ENCODE assay signal across 18 mouse cellular contexts in the genomic region with DNA sequence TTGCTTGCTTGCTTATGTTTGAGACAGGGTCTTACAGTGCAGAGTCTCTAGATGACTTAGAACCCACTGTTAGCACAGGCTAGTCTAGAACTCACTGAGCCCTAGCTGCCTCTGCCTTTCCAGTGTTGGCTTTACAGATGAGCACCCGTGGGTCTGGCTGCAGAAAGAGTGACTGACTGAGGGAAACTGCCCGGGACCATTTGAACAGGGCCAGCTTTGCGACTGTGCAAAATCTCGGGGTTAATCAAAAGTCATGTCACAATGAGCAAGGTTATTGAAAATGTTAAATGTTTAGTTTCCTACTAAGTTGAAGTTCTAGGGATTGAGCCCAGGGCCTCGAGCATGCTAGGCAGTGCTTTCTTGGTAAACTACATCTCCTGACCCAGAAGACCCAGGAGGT. TPM values are rescaled to one million over a fixed set of nuclear protein-coding genes. Genes with fewer than 3 reads are reported as not detected.
DNase-seq lines count a peak whose midpoint lies in the region; ATAC-seq and TF ChIP-seq lines count a peak whose summit lies in the region.
"Had no signal": no experiment of that assay in that cellular context is flagged by ENCODE, and none has a peak within 500 bp of the region (broad histone marks: within the 10 kb centered on the region; RNA-seq: fewer than 3 reads in every experiment).

No protein-coding gene starts in this region.

- TF ChIP-seq POLR2A in heart, adult 2 months (IDR thresholded peaks at IDR 0.05; ENCODE audit: insufficient read depth, low read depth, low read length) = no peak
- no peak for TF ChIP-seq POLR2A in bone marrow, adult 2 months (IDR thresholded peaks at IDR 0.05; ENCODE audit: borderline replicate concordance, control insufficient read depth, low read depth, low read length)

- 82% methylated on average over 5 of the region's 5 CpGs for WGBS in heart, embryonic 15.5 days
- 84% methylated on average over 5 of the region's 5 CpGs for WGBS in heart, adult 2 months
- WGBS in kidney, embryonic 15.5 days = 81% methylated on average over 5 of the region's 5 CpGs
- 78% methylated on average over 5 of the region's 5 CpGs for WGBS in bone marrow, adult 2 months
- 78% methylated on average over 5 of the region's 5 CpGs for WGBS in liver, embryonic 13.5 days (ENCODE audit: insufficient replicate concordance)
- WGBS in midbrain, embryonic 10.5 days = 89% methylated on average over 5 of the region's 5 CpGs

- no peak overlapping the region for H3K4me3 ChIP-seq in heart, embryonic 15.5 days
- H3K4me3 ChIP-seq in heart, adult 2 months = no peak overlapping the region
- no peak overlapping the region for H3K4me3 ChIP-seq in kidney, embryonic 15.5 days (replicated peaks)
- no peak overlapping the region for H3K4me3 ChIP-seq in bone marrow, adult 2 months (replicated peaks; ENCODE audit: control insufficient read depth, low read depth, low read length)
- H3K4me3 ChIP-seq in liver, embryonic 13.5 days (replicated peaks) = no peak overlapping the region
- H3K4me3 ChIP-seq in midbrain, embryonic 10.5 days = no peak overlapping the region
- H3K4me3 ChIP-seq: embryonic facial prominence, embryonic 15.5 days; hindbrain, embryonic 13.5 days; limb, embryonic 15.5 days; stomach, embryonic 15.5 days had no signal

- no peak for TF ChIP-seq EP300 in heart, adult 2 months (IDR thresholded peaks at IDR 0.05; ENCODE audit: insufficient read depth, low read depth, low read length)

- H3K27ac ChIP-seq in heart, embryonic 15.5 days = peak overlapping the region; percentile 67; the same call in 1 of the 2 replicates
- H3K27ac ChIP-seq in heart, adult 2 months = no peak overlapping the region; the same call in 1 of the 2 replicates
- peak overlapping the region; percentile 59 for H3K27ac ChIP-seq in kidney, embryonic 15.5 days
- H3K27ac ChIP-seq in bone marrow, adult 2 months (ENCODE audit: control insufficient read depth, insufficient read depth, low read depth, low read length, poor library complexity) = peak overlapping the region; percentile 91
- peak overlapping the region; percentile 98 for H3K27ac ChIP-seq in liver, embryonic 13.5 days
- no peak overlapping the region for H3K27ac ChIP-seq in midbrain, embryonic 10.5 days (replicated peaks)
- H3K27ac ChIP-seq: embryonic facial prominence, embryonic 15.5 days; hindbrain, embryonic 13.5 days; limb, embryonic 15.5 days; stomach, embryonic 15.5 days had no signal

- DNase-seq in heart, adult 2 months = no peak
- no peak for DNase-seq in kidney, adult 18-20 months
- DNase-seq in liver, embryonic 13.5 days = no peak
- no peak for DNase-seq in midbrain, embryonic 10.5 days (ENCODE audit: low spot score)
- DNase-seq in gastrocnemius, postnatal 10 days = no peak
- DNase-seq: cerebellum, adult 9-11 months; heart, postnatal 36 days; thymus, postnatal 4 days had no signal

- intact Hi-C loops in heart, adult 2 months (cut with DNase I) = loop anchor here (2.0 to 10.0 kb wide), 4 partner anchors 75 to 361 kb away; partner anchors contain the start of gene Acsl1

- no peaks in the 10 kb centered on the region for H3K9me3 ChIP-seq in heart, embryonic 15.5 days (replicated peaks)
- no peaks in the 10 kb centered on the region for H3K9me3 ChIP-seq in kidney, embryonic 15.5 days (replicated peaks)
- H3K9me3 ChIP-seq in liver, embryonic 13.5 days (replicated peaks) = no peaks in the 10 kb centered on the region
- no peaks in the 10 kb centered on the region for H3K9me3 ChIP-seq in midbrain, embryonic 10.5 days (replicated peaks)
- H3K9me3 ChIP-seq: embryonic facial prominence, embryonic 15.5 days; hindbrain, embryonic 13.5 days; limb, embryonic 15.5 days; stomach, embryonic 15.5 days had no signal

- no peaks in the 10 kb centered on the region for H3K36me3 ChIP-seq in heart, embryonic 15.5 days
- H3K36me3 ChIP-seq in heart, adult 2 months (ENCODE audit: control insufficient read depth, insufficient read depth, low read length) = no peaks in the 10 kb centered on the region
- no peaks in the 10 kb centered on the region for H3K36me3 ChIP-seq in kidney, embryonic 15.5 days
- no peaks in the 10 kb centered on the region for H3K36me3 ChIP-seq in liver, embryonic 13.5 days
- no peaks in the 10 kb centered on the region for H3K36me3 ChIP-seq in midbrain, embryonic 10.5 days
- H3K36me3 ChIP-seq: embryonic facial prominence, embryonic 15.5 days; hindbrain, embryonic 13.5 days; limb, embryonic 15.5 days; stomach, embryonic 15.5 days had no signal

- no peaks in the 10 kb centered on the region for H3K27me3 ChIP-seq in heart, embryonic 15.5 days
- no peaks in the 10 kb centered on the region for H3K27me3 ChIP-seq in heart, adult 2 months (ENCODE audit: control insufficient read depth, insufficient read depth, low read length)
- H3K27me3 ChIP-seq in kidney, embryonic 15.5 days = no peaks in the 10 kb centered on the region
- no peaks in the 10 kb centered on the region for H3K27me3 ChIP-seq in liver, embryonic 13.5 days
- H3K27me3 ChIP-seq in midbrain, embryonic 10.5 days (ENCODE audit: low read depth, poor library complexity, severe bottlenecking) = no peaks in the 10 kb centered on the region
- H3K27me3 ChIP-seq: embryonic facial prominence, embryonic 15.5 days; hindbrain, embryonic 13.5 days; limb, embryonic 15.5 days; stomach, embryonic 15.5 days had no signal

- H3K9ac ChIP-seq in heart, embryonic 15.5 days = no peak overlapping the region
- no peak overlapping the region for H3K9ac ChIP-seq in heart, adult 2 months (ENCODE audit: low read depth, low read length)
- no peak overlapping the region for H3K9ac ChIP-seq in kidney, embryonic 15.5 days
- H3K9ac ChIP-seq in liver, embryonic 13.5 days = peak overlapping the region; percentile 64
- H3K9ac ChIP-seq: embryonic facial prominence, embryonic 15.5 days; hindbrain, embryonic 13.5 days; limb, embryonic 15.5 days; stomach, embryonic 15.5 days had no signal

- TF ChIP-seq CTCF in heart, adult 2 months (IDR thresholded peaks at IDR 0.05) = no peak
- no peak for TF ChIP-seq CTCF in bone marrow, adult 2 months (IDR thresholded peaks at IDR 0.05; ENCODE audit: control insufficient read depth, insufficient read depth, low read length)

- no peak for ATAC-seq in heart, embryonic 15.5 days (replicated peaks; ENCODE audit: insufficient number of reproducible peaks, insufficient read depth, low FRiP score, low read depth)
- ATAC-seq in kidney, embryonic 15.5 days (replicated peaks; ENCODE audit: low FRiP score) = no peak
- ATAC-seq in liver, embryonic 13.5 days (ENCODE audit: low read depth) = no peak
- ATAC-seq: forebrain, embryonic 14.5 days; lung, postnatal 0 days had no signal

- peaks cover 20% of the 10 kb centered on the region for H3K4me1 ChIP-seq in heart, embryonic 15.5 days (replicated peaks)
- no peaks in the 10 kb centered on the region; the same call in 1 of the 2 replicates for H3K4me1 ChIP-seq in heart, adult 2 months (ENCODE audit: control insufficient read depth, insufficient read depth, low read length)
- peaks cover 16% of the 10 kb centered on the region for H3K4me1 ChIP-seq in kidney, embryonic 15.5 days
- H3K4me1 ChIP-seq in bone marrow, adult 2 months (ENCODE audit: control insufficient read depth, insufficient read depth, low read length) = peaks cover 5% of the 10 kb centered on the region
- peaks cover 87% of the 10 kb centered on the region for H3K4me1 ChIP-seq in liver, embryonic 13.5 days (replicated peaks)
- no peaks in the 10 kb centered on the region; the same call in 1 of the 2 replicates for H3K4me1 ChIP-seq in midbrain, embryonic 10.5 days
- H3K4me1 ChIP-seq: hindbrain, embryonic 13.5 days had no signal

- no peak overlapping the region for H3K4me2 ChIP-seq in heart, embryonic 15.5 days
- H3K4me2 ChIP-seq in kidney, embryonic 15.5 days = no peak overlapping the region
- H3K4me2 ChIP-seq in liver, embryonic 13.5 days = no peak overlapping the region
- H3K4me2 ChIP-seq: embryonic facial prominence, embryonic 15.5 days; hindbrain, embryonic 13.5 days; limb, embryonic 15.5 days; midbrain, embryonic 11.5 days; stomach, embryonic 15.5 days had no signal

- no peaks in the 10 kb centered on the region for H3K79me2 ChIP-seq in heart, adult 2 months (replicated peaks; ENCODE audit: control insufficient read depth, insufficient read depth, low read length)

RNA-seq across cellular contexts. Expression of gene Cenpu, which starts 6.0 kb away (rescaled TPM):
- polyA plus RNA-seq in heart, embryonic 15.5 days (2015; fragmentation: Nextera tagmentation; extraction: Ambion mirVana) = 9.6 and 10.1 TPM in 2 replicates
- under 1 TPM; 0.30 to 0.73 TPM for total RNA-seq in heart, adult 2 months (2021)
- 0.21 and 0.50 TPM in 2 replicates for polyA plus RNA-seq in heart, adult 2 months (2012; rRNA removed)
- 18.5 and 19.7 TPM in 2 replicates for polyA plus RNA-seq in kidney, embryonic 15.5 days (2015; fragmentation: Nextera tagmentation; extraction: Ambion mirVana)
- polyA plus RNA-seq in bone marrow, adult 2 months (2011; ENCODE audit: insufficient read depth, insufficient read length, low replicate concordance, missing spikeins) = 14.2 and 18.7 TPM in 2 replicates
- polyA plus RNA-seq in liver, embryonic 13.5 days (2015; fragmentation: Nextera tagmentation; extraction: Ambion mirVana) = 21.6 and 25.9 TPM in 2 replicates
- 30.2 and 30.5 TPM in 2 replicates for polyA plus RNA-seq in midbrain, embryonic 10.5 days (2016; fragmentation: Nextera tagmentation; extraction: Ambion mirVana)
- total RNA-seq in gastrocnemius, postnatal 10 days (2021) = 1 to 10 TPM; 2.1 to 2.5 TPM

Comparison
In these comparisons a context has a peak if more than half of its experiments do, and no peak if none do; other contexts are left out.
1. H3K27ac ChIP-seq: peak in heart, embryonic 15.5 days (single experiment), kidney, embryonic 15.5 days (single experiment), bone marrow, adult 2 months (single experiment) and liver, embryonic 13.5 days (single experiment); none in heart, adult 2 months (single experiment) and midbrain, embryonic 10.5 days (single experiment).